Mouse (Mus musculus) G1E-ER4 (cell line): ENCODE results near the gene Prkab2. TPM values are rescaled to one million over a fixed set of nuclear protein-coding genes. Genes with fewer than 3 reads are reported as not detected.

Source experiments
- GATA1 ChIP-seq: IDR thresholded peaks from one replicate; pipeline ENCODE4 v1.8.0; 2012; ENCODE audit warnings: low read length, inconsistent platforms
- polyA plus RNA-seq: library from polyadenylated mRNA; stranded (reverse); fragments of >175 nt; gene quantifications from 2 replicates; pipeline ENCODE4 v1.2.3, GENCODE M21; 2012

Gene Prkab2
- polyA plus RNA-seq, 1 experiment = 0.84 TPM

GRCm38 (mm10) chr3:97702448-97703080 is 44.6 kb downstream of the Prkab2 start:
- no peak for TF ChIP-seq GATA1

- TF ChIP-seq GATA1 = no peak
Measured at GRCm38 (mm10) chr3:97705508-97705907, 47.5 kb downstream of the Prkab2 start.

- no peak for TF ChIP-seq GATA1
Measured at GRCm38 (mm10) chr3:97706561-97706960, 48.6 kb downstream of the Prkab2 start.

DNA sequence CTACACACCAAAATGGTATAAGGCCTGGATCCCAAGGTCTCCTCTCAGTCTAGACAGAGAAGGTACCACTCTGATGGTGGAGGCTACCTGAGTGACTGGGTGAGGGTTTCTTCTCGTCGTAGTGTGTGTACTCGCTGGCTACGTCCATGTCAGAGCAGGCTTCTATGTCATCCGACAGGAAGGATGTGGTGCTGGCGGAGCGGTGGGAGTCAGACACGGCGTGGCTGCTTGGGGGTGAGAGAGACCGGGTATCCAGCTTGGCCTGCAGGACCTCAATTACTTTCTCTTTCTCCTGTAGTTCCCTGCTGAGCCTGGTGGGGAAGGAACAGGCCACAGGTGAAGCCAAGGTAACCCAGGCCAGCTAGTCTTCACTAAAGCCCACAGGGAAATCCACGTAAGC is 52.1 kb downstream of the Prkab2 start:
- no peak for TF ChIP-seq GATA1

- TF ChIP-seq GATA1 = no peak
Measured at GRCm38 (mm10) chr3:97710881-97711280, 52.9 kb downstream of the Prkab2 start.

GRCm38 (mm10) chr3:97715922-97716321 is 57.9 kb downstream of the Prkab2 start:
- TF ChIP-seq GATA1 = no peak

- TF ChIP-seq GATA1 = no peak
Measured at GRCm38 (mm10) chr3:97719116-97719515, 61.1 kb downstream of the Prkab2 start.

Other genes with a start within 250 kb of the Prkab2 start
- gene Olfr1402, start 236.2 kb upstream of the Prkab2 start, polyA plus RNA-seq = not detected in 2 replicates
- 4.4 and 8.1 TPM in 2 replicates for gene Chd1l, start 48.0 kb upstream of the Prkab2 start, polyA plus RNA-seq
- 0.09 and 0.11 TPM in 2 replicates for gene Fmo5, start 29.4 kb upstream of the Prkab2 start, polyA plus RNA-seq
- not detected in 2 replicates for gene Gm17651, start 16.5 kb downstream of the Prkab2 start, polyA plus RNA-seq
- gene Pde4dip, start 230.5 kb downstream of the Prkab2 start, polyA plus RNA-seq = 0.41 and 0.42 TPM in 2 replicates
- gene Sec22b, start 243.0 kb downstream of the Prkab2 start, polyA plus RNA-seq = 58.3 and 71.9 TPM in 2 replicates